Mouse (Mus musculus): ENCODE results near the gene Hist1h1c.

Gene Hist1h1c

GRCm38 (mm10) chr13:23746201-23747080 lies 7.8 kb downstream of the Hist1h1c start, which contains the start of gene Hist1h2bb:
TSS of gene Hist1h2bb (plus strand) at chr13:23746734.
- peak; percentile 71 to 83 for DNase-seq

- DNase-seq, result peak in 1 of 2 experiments; percentile 17
Measured at GRCm38 (mm10) chr13:23747081-23747891, 8.7 kb downstream of the Hist1h1c start.

GRCm38 (mm10) chr13:23747892-23748288 lies 9.3 kb downstream of the Hist1h1c start:
- no peak for DNase-seq

- no peak for DNase-seq
Measured at GRCm38 (mm10) chr13:23749563-23750121, 11.0 kb downstream of the Hist1h1c start.

- DNase-seq, result peak; percentile 53 to 68
Measured at GRCm38 (mm10) chr13:23750839-23751477, 12.3 kb downstream of the Hist1h1c start, which contains the start of gene Hist1h2ab. TSS of gene Hist1h2ab (plus strand) at chr13:23751126.

GRCm38 (mm10) chr13:23751478-23751956 lies 12.9 kb downstream of the Hist1h1c start:
- DNase-seq, result no peak

DNA sequence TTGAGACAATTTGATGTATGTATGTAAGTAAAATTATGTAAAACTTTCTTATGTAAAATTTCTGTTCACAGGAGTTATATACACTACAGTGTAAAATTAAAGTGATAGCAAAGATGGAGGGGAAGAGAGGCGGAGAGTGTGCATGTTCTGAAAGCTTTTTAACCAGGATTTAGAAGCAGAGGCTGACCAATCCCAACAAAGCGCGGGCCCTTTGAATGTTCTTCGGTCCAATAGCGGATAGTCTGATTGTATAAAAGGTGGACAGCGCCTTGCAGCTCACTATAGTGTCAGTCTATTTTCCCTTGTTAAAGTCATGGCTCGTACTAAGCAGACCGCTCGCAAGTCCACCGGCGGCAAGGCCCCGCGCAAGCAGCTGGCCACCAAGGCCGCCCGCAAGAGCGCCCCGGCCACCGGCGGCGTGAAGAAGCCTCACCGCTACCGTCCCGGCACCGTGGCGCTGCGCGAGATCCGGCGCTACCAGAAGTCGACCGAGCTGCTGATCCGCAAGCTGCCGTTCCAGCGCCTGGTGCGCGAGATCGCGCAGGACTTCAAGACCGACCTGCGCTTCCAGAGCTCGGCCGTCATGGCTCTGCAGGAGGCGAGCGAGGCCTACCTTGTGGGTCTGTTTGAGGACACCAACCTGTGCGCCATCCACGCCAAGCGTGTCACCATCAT lies 13.6 kb downstream of the Hist1h1c start, which contains the start of gene Hist1h3b:
Hist1h3b (plus strand) TSS at position 201 of the 675 bp plus-strand sequence.
- peak; percentile 75 to 89 for DNase-seq

- DNase-seq, result no peak
Measured at GRCm38 (mm10) chr13:23752742-23753172, 14.1 kb downstream of the Hist1h1c start.

DNA sequence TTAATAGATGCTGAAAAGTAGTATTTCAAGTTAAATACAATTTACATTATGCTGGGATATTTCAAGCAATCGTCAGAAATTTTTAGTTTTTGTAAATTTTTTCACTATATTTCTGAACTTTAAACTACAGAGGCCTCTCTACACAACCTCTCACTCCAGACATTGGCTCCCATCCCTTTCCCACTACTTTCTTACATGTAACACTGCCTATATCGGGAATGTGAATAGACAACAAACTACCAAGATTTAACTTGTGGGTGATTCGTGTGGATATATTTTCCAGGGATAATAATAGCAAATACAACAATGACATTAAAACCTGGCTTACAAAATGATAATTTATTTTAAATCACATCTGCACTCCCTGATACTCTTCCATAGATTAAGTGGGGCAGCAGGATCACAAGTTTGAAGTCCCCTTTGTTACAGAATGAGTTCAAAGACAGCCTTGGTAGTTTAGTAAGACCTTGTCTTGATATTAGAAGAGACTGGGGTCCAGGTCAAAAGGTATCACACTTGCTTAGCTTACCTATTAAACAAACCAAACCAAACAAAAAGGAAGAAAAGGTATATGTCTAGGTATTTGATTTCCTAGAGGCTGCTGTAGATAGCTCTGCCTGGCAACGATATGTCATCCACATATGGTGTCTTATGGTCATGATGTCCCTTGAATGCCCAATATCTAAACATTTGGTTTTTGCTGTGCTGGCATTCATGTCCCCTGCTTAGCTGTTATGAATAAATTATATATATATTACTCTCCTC lies 14.9 kb downstream of the Hist1h1c start:
- DNase-seq, result no peak

DNA sequence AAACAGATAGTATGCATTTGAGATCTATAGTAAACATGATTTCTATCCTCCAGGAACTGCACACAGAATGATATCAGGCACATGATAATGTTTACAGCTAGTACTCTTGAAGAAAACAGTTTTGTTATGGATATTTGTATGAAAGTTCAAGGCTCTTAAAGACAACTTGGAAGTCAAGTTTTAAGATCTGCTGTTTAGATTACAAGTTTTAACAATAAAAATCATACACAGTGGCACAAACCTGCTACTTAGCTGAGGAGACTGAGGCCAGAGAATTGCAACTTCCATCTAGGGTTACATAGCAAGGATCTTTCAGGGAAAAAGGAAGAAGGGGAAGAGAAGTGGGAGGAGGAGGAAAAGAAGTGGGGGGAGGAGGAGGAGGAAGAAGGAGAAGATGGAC lies 16.4 kb downstream of the Hist1h1c start:
- DNase-seq, result no peak

GRCm38 (mm10) chr13:23756790-23757189 lies 18.2 kb downstream of the Hist1h1c start, which contains the start of gene Hist1h4b:
TSS of gene Hist1h4b (plus strand) at chr13:23757013.
- peak; percentile 76 to 86 for DNase-seq

DNA sequence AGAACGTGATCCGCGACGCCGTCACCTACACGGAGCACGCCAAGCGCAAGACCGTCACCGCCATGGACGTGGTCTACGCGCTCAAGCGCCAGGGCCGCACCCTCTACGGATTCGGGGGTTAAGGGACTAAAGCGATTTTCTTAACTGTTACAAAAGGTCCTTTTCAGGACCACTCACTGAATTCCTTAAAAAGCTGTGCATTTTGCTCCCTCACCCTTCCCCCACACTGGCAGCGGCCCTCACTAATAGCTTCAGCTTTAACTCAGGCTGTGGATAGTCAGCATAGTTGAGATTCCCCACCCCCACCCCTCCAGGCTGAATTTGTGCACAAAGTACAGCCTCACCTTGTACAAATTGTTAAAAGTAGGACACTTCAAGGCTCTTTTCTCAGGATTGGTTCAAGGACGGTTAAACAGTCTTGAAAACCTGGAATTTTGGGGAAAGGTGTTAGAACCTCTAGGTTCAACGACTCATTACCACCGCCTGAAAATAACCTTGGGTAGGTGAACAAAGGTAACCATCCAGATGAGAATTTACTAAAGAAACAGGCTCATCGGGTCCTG lies 18.7 kb downstream of the Hist1h1c start:
- DNase-seq, result peak in 1 of 2 experiments; percentile 16

DNA sequence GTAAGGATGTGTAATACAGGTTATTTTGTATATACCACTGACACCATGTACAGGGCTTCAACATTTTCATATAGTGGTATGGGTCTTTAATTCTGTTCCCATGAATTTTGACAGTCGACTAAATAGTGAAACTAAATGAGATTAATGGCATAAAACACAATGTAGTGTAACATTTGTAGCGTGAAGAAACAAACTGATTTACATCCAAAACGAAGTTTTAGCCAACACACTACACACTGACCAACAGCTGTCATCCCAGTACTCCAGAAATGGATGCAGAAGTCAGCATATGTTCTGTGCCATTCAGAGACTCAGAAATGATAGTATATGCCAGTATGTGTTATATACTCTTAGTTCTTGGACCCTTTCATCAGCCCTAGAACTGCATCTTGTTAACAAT lies 19.3 kb downstream of the Hist1h1c start:
- DNase-seq, result no peak

DNA sequence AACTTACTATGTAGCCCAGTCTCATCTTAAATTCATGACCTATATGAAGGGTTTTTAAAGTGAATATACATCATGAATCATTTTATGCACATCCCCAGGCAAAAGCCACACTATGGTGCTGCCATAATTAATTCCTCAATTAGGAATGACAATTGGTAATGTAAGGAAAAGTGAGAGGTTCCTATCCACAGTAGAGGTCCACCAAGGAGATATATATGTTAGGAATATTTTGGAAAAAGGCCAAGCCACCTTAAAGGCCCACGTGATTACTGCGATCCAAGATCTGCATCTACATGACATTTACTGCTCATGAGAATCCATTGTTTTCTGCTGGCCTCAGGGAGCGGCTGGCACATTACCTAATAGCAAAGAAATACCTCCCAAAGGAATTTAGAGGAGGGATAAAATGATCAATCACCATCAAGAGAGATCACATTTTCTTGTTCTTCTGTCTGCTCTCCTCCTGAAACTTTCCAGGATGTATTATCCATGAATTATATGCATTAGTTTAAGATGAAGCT lies 20.7 kb downstream of the Hist1h1c start:
- DNase-seq, result no peak

DNA sequence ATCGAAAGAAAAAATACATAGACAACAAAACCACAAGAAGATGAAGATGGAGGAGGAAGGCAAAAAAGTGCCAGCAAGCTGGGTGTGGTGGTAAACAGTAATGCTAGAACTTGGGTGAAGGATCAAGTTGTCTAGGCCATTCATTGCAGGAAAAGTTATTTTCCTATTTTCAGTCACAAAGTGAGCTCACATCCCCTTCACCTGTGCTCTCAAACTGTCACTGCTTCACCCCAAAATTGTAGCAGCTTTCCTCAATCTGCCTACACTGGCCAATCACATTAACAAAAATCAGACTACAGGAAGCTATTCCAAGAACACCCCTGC lies 21.3 kb downstream of the Hist1h1c start:
- no peak for DNase-seq

- peak in 1 of 2 experiments; percentile 19 for DNase-seq
Measured at GRCm38 (mm10) chr13:23760240-23760971, 21.8 kb downstream of the Hist1h1c start.

- DNase-seq, result peak; percentile 98 to 99
Measured at GRCm38 (mm10) chr13:23760972-23761864, 22.6 kb downstream of the Hist1h1c start, which contains the start of gene Hist1h4a. TSS of gene Hist1h4a (minus strand) at chr13:23761230.
